Mouse (Mus musculus) stomach, embryonic 14.5 days (tissue): Measurements from ENCODE around the gene Abt1. TPM values are rescaled to one million over a fixed set of nuclear protein-coding genes. Genes with fewer than 3 reads are reported as not detected.
"Not testable (repeated sequence)": the region's sequence is repeated elsewhere in the genome, so short reads cannot be mapped to it uniquely, and the experiment has no call there.

Experiments used
- ATAC-seq: fragments of 200-750 bp; cut with Nextera tagmentation; 2 replicates; pipeline ENCODE4 v1.8.0; 2017; ENCODE audit warnings: low read depth, moderate TSS enrichment; ENCODE audit not compliant: insufficient number of reproducible peaks, insufficient read depth, low FRiP score
- H3K27ac ChIP-seq: fragments of 300-500 bp; sonication (generic); 2 replicates; pipeline ENCODE4 v1.5.1; 2014; ENCODE audit warnings: mild to moderate bottlenecking, low read length, moderate library complexity, mixed read lengths
- H3K27me3 ChIP-seq: fragments of 300-500 bp; sonication (generic); 2 replicates; pipeline ENCODE4 v1.6.1; 2014; ENCODE audit warnings: low read length, control low read depth, mixed read lengths; ENCODE audit not compliant: control insufficient read depth, insufficient read depth
- H3K36me3 ChIP-seq: fragments of 300-500 bp; sonication (generic); 2 replicates; pipeline ENCODE4 v1.6.1; 2014; ENCODE audit warnings: mild to moderate bottlenecking, control low read depth, low read length, moderate library complexity, mixed read lengths; ENCODE audit not compliant: control insufficient read depth, insufficient read depth
- H3K4me1 ChIP-seq: fragments of 300-500 bp; sonication (generic); 2 replicates; pipeline ENCODE4 v1.6.1; 2014; ENCODE audit warnings: low read length, control low read depth, mixed read lengths; ENCODE audit not compliant: control insufficient read depth, insufficient read depth
- H3K4me2 ChIP-seq: fragments of 300-500 bp; sonication (generic); replicated peaks from 2 replicates; pipeline ENCODE4 v1.6.1; 2014; ENCODE audit warnings: low read depth, low read length, control low read depth
- H3K4me3 ChIP-seq: fragments of 300-500 bp; sonication (generic); 2 replicates; pipeline ENCODE4 v1.5.1; 2014; ENCODE audit warnings: low read depth, low read length, control low read depth
- H3K9ac ChIP-seq: fragments of 300-500 bp; sonication (generic); replicated peaks from 2 replicates; pipeline ENCODE4 v1.6.1; 2014; ENCODE audit warnings: low read depth, mild to moderate bottlenecking, control low read depth, low read length, moderate library complexity, mixed read lengths
- H3K9me3 ChIP-seq: fragments of 300-500 bp; sonication (generic); 2 replicates; pipeline ENCODE4 v1.6.1; 2016; ENCODE audit warnings: low read depth, low read length, control low read depth; ENCODE audit not compliant: control insufficient read depth
- WGBS: fragments of 180-500 bp; shearing (Covaris S2); extraction: QIAGEN DNeasy Blood & Tissue Kit; methylation state at CpG from one replicate; pipeline ENCODE4 v1.1.7; 2014; 5-methylcytosine and 5-hydroxymethylcytosine counted together
- polyA plus RNA-seq: library from polyadenylated mRNA; unstranded; fragments of >200 nt; fragmentation: Nextera tagmentation; extraction: Ambion mirVana; gene quantifications from 2 replicates; pipeline ENCODE4 v1.2.1, GENCODE M21; 2014

Abt1 gene
- polyA plus RNA-seq, 1 experiment from 2014 or later, result 12.0 TPM

GRCm38 (mm10) chr13:23400771-23401682 is 22.6 kb downstream of the Abt1 start:
- 0 out of 2 replicates have a peak, but pooled peaks cover 6% of the 10 kb centered on the region for H3K27me3 ChIP-seq
- H3K4me2 ChIP-seq, result peak overlapping the region; percentile 43; the same call in 1 of the 2 replicates
- H3K4me1 ChIP-seq, result no peaks in the 10 kb centered on the region
- ATAC-seq, result no peak
- H3K27ac ChIP-seq, result no peak overlapping the region
- WGBS, result 9% methylated on average over 24 of the region's 24 CpGs
- no peaks in the 10 kb centered on the region for H3K36me3 ChIP-seq
- H3K9me3 ChIP-seq, result 0 out of 2 replicates have a peak, but pooled peaks cover 3% of the 10 kb centered on the region
- H3K9ac ChIP-seq, result no peak overlapping the region
- H3K4me3 ChIP-seq, result no peak overlapping the region

GRCm38 (mm10) chr13:23396913-23397312 is 26.8 kb downstream of the Abt1 start:
- not testable (repeated sequence) for ATAC-seq, H3K27me3 ChIP-seq, H3K27ac ChIP-seq, H3K4me2 ChIP-seq, H3K9ac ChIP-seq, H3K9me3 ChIP-seq, H3K36me3 ChIP-seq, H3K4me1 ChIP-seq
- 16% methylated on average over 14 of the region's 14 CpGs for WGBS
- H3K4me3 ChIP-seq, result peak overlapping the region; percentile 40

- Histone ChIP-seq H3K4me3 (peak overlapping the region; percentile 40), H3K9me3 (no peaks in the 10 kb centered on the region), H3K9ac (no peak overlapping the region; the same call in 1 of the 2 replicates), H3K4me1 (0 out of 2 replicates have a peak, but pooled peaks cover 5% of the 10 kb centered on the region), H3K27me3 (0 out of 2 replicates have a peak, but pooled peaks cover 6% of the 10 kb centered on the region), H3K27ac (no peak overlapping the region), H3K4me2 (peak overlapping the region; percentile 69), H3K36me3 (no peaks in the 10 kb centered on the region)
- WGBS, result under 1% methylated on average over 31 of the region's 31 CpGs
- ATAC-seq, result no peak
These were observed 27.4 kb downstream of the Abt1 start for GRCm38 (mm10) chr13:23396246-23396703.

- Histone ChIP-seq H3K27ac (no peak overlapping the region), H3K4me2 (peak overlapping the region; percentile 69), H3K27me3 (0 out of 2 replicates have a peak, but pooled peaks cover 6% of the 10 kb centered on the region), H3K4me1 (0 out of 2 replicates have a peak, but pooled peaks cover 5% of the 10 kb centered on the region), H3K4me3 (peak overlapping the region; percentile 40), H3K9me3 (no peaks in the 10 kb centered on the region), H3K36me3 (no peaks in the 10 kb centered on the region), H3K9ac (no peak overlapping the region; the same call in 1 of the 2 replicates)
- no peak for ATAC-seq
- 2% methylated on average over 43 of the region's 43 CpGs for WGBS
These were observed 28.1 kb downstream of the Abt1 start for GRCm38 (mm10) chr13:23395301-23396245.

GRCm38 (mm10) chr13:23387548-23387947 is 36.1 kb downstream of the Abt1 start:
- Histone ChIP-seq H3K4me1 (no peaks in the 10 kb centered on the region), H3K9ac (no peak overlapping the region), H3K27ac (no peak overlapping the region), H3K36me3 (no peaks in the 10 kb centered on the region), H3K4me2 (no peak overlapping the region), H3K27me3 (no peaks in the 10 kb centered on the region), H3K9me3 (no peaks in the 10 kb centered on the region), H3K4me3 (no peak overlapping the region)
- no peak for ATAC-seq
- 81% methylated on average over 1 of the region's 1 CpGs for WGBS

- Histone ChIP-seq H3K27ac (no peak overlapping the region), H3K9ac (no peak overlapping the region), H3K4me2 (no peak overlapping the region), H3K36me3 (no peaks in the 10 kb centered on the region), H3K4me3 (no peak overlapping the region), H3K9me3 (no peaks in the 10 kb centered on the region), H3K27me3 (no peaks in the 10 kb centered on the region), H3K4me1 (no peaks in the 10 kb centered on the region)
- WGBS, result 61% methylated on average over 1 of the region's 1 CpGs
- ATAC-seq, result no peak
These were observed 40.5 kb downstream of the Abt1 start for GRCm38 (mm10) chr13:23383127-23383526.

DNA sequence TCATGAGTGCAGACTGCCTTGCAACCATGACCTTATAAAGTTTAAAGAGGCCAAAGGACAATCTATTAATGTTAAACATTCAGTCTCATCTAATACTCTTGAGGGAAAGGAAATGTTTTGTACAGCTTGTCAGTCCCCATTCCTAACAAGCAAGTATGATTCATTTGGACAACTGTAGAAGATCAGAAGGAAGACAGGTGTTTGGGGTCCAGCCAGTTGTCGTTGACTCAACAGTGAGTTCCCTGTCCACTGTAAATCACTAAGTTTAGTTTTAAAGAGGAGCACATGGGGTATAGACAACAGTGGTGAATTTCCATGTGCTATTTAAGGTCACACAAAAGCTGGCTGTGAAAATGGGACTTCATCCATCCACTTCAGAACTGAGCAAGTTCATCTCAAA is 51.2 kb downstream of the Abt1 start:
- no peak overlapping the region for H3K27ac ChIP-seq
- peaks cover 7% of the 10 kb centered on the region; the same call in 1 of the 2 replicates for H3K4me1 ChIP-seq
- no peak overlapping the region for H3K4me3 ChIP-seq
- no peak for ATAC-seq
- no peaks in the 10 kb centered on the region for H3K27me3 ChIP-seq
- H3K4me2 ChIP-seq, result no peak overlapping the region
- no peaks in the 10 kb centered on the region for H3K36me3 ChIP-seq
- H3K9me3 ChIP-seq, result no peaks in the 10 kb centered on the region
- H3K9ac ChIP-seq, result no peak overlapping the region
- 53% methylated on average over 1 of the region's 1 CpGs for WGBS

DNA sequence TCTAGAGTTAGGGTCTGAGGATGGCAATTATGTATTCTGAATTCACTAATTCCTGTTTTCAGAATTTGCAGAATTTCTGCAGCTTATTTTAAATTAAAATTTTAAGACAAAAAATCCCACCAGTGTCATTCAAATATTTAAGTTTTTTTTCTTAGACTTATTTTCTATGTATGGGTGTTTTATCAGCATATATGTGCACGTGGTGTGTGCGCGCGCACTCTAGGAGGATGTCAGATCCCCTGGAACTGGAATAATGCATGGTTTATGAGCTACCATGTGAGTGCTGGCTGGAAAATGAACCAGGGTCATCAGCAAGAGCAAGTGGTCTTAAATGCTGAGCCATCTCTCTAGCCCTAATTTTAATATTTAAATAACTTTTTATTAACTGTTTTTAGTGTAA is 53.6 kb downstream of the Abt1 start:
- WGBS, result 95% methylated on average over 4 of the region's 4 CpGs
- Histone ChIP-seq H3K27me3 (no peaks in the 10 kb centered on the region), H3K27ac (no peak overlapping the region), H3K4me1 (peaks cover 9% of the 10 kb centered on the region; the same call in 1 of the 2 replicates), H3K9ac (no peak overlapping the region), H3K4me3 (no peak overlapping the region), H3K4me2 (peak overlapping the region; percentile 70), H3K36me3 (no peaks in the 10 kb centered on the region; the same call in 1 of the 2 replicates), H3K9me3 (no peaks in the 10 kb centered on the region)
- no peak for ATAC-seq
